Mouse (Mus musculus) CD4-positive helper T cell, adult 2 months (primary cell): Measurements from ENCODE around the gene BC034090.
A peak's percentile ranks its signal among the peaks of the same experiment; 100 is the strongest.

Source experiments
- DNase-seq: peaks from one replicate; pipeline ENCODE4 v3.0.0-alpha.2; 2012; ENCODE audit warnings: low read depth, missing footprints, low spot score

Gene BC034090

GRCm38 (mm10) chr1:155192805-155193368, 51.4 kb downstream of the BC034090 start:
- no peak for DNase-seq

GRCm38 (mm10) chr1:155191671-155192070, 52.6 kb downstream of the BC034090 start:
- DNase-seq, result no peak

GRCm38 (mm10) chr1:155191219-155191618, 53.0 kb downstream of the BC034090 start:
- DNase-seq, result no peak

GRCm38 (mm10) chr1:155188656-155189055, 55.6 kb downstream of the BC034090 start:
- DNase-seq, result no peak

GRCm38 (mm10) chr1:155184191-155184590, 60.1 kb downstream of the BC034090 start:
- DNase-seq, result no peak

GRCm38 (mm10) chr1:155178192-155178924, 65.9 kb downstream of the BC034090 start:
- DNase-seq, result no peak

- no peak for DNase-seq
Observed at GRCm38 (mm10) chr1:155174424-155174823, 69.8 kb downstream of the BC034090 start.

- peak; percentile 73 for DNase-seq
Observed at GRCm38 (mm10) chr1:155173644-155174016, 70.6 kb downstream of the BC034090 start.

GRCm38 (mm10) chr1:155172895-155173643, 71.2 kb downstream of the BC034090 start:
- DNase-seq, result peak; percentile 68

GRCm38 (mm10) chr1:155169935-155170334, 74.3 kb downstream of the BC034090 start:
- no peak for DNase-seq

- DNase-seq, result peak; percentile 35
Observed at GRCm38 (mm10) chr1:155167453-155167852, 76.8 kb downstream of the BC034090 start.
